Mouse (Mus musculus) intestine, postnatal 0 days (tissue): ENCODE results near the gene Reln. TPM values are rescaled to one million over a fixed set of nuclear protein-coding genes. Genes with fewer than 3 reads are reported as not detected.

ENCODE experiments used
- ATAC-seq: fragments of 200-750 bp; cut with Nextera tagmentation; 2 replicates; pipeline ENCODE4 v1.8.0; 2017; ENCODE audit warnings: mild to moderate bottlenecking, moderate TSS enrichment, moderate library complexity
- H3K27ac ChIP-seq: fragments of 300-500 bp; sonication (generic); 2 replicates; pipeline ENCODE4 v1.5.1; 2014; ENCODE audit warnings: mild to moderate bottlenecking, low read depth, low read length, moderate library complexity
- H3K27me3 ChIP-seq: fragments of 300-500 bp; sonication (generic); replicated peaks from 2 replicates; pipeline ENCODE4 v1.6.1; 2014; ENCODE audit warnings: low read length, mixed read lengths; ENCODE audit not compliant: control insufficient read depth, insufficient read depth
- H3K36me3 ChIP-seq: fragments of 300-500 bp; sonication (generic); 2 replicates; pipeline ENCODE4 v1.6.1; 2014; ENCODE audit warnings: mild to moderate bottlenecking, moderate library complexity; ENCODE audit not compliant: control insufficient read depth, insufficient read depth
- H3K4me1 ChIP-seq: fragments of 300-500 bp; sonication (generic); replicated peaks from 2 replicates; pipeline ENCODE4 v1.6.1; 2014; ENCODE audit warnings: antibody characterized with exemption, low read length, mixed read lengths; ENCODE audit not compliant: control insufficient read depth, insufficient read depth
- H3K4me2 ChIP-seq: fragments of 300-500 bp; sonication (generic); replicated peaks from 2 replicates; pipeline ENCODE4 v1.6.1; 2014; ENCODE audit warnings: low read depth, mild to moderate bottlenecking, moderate library complexity
- H3K4me3 ChIP-seq: fragments of 300-500 bp; sonication (generic); 2 replicates; pipeline ENCODE4 v1.5.1; 2014; ENCODE audit warnings: low read depth, low read length
- H3K9ac ChIP-seq: fragments of 300-500 bp; sonication (generic); 2 replicates; pipeline ENCODE4 v1.6.1; 2014; ENCODE audit warnings: mild to moderate bottlenecking, low read depth, low read length
- H3K9me3 ChIP-seq: fragments of 300-500 bp; sonication (generic); 2 replicates; pipeline ENCODE4 v1.6.1; 2016; ENCODE audit warnings: mixed run types; ENCODE audit not compliant: control insufficient read depth
- CTCF ChIP-seq: sonication (generic); IDR thresholded peaks from 2 replicates; pipeline ENCODE4 v1.5.1; 2016; ENCODE audit warnings: low read depth, mild to moderate bottlenecking, control low read depth, antibody characterized with exemption, moderate library complexity
- WGBS: fragments of 180-500 bp; shearing (Covaris S2); extraction: QIAGEN DNeasy Blood & Tissue Kit; methylation state at CpG from one replicate; pipeline ENCODE4 v1.1.7; 2014; 5-methylcytosine and 5-hydroxymethylcytosine counted together
- polyA plus RNA-seq: library from polyadenylated mRNA; unstranded; fragments of >200 nt; fragmentation: Nextera tagmentation; extraction: Ambion mirVana; gene quantifications from 2 replicates; pipeline ENCODE4 v1.2.1, GENCODE M21; 2015

The Reln gene
- polyA plus RNA-seq, 1 experiment from 2014 or later: 5.3 TPM

DNA sequence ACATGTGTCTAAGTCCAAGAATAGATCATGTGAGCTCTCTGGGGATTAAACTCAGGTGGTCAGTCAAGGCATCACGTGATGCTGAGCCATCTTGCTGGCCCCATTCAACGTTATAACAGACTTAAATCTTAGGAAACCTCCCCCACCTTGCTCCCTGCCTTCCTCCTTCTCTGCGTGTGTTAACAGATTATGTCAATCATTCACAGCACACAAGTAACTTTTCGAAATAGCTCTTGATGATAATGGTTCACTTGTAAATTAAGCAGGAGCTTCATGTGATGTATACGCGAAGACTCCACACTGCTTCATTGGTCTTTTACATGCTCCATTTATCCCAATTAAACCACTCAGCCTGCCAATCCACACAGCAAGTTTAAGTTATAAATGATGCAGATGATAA, 271.9 kb downstream of the Reln start:
- H3K4me2 ChIP-seq: no peak overlapping the region
- no peak for TF ChIP-seq CTCF
- H3K4me1 ChIP-seq: no peaks in the 10 kb centered on the region
- H3K27me3 ChIP-seq: no peaks in the 10 kb centered on the region
- no peaks in the 10 kb centered on the region for H3K9me3 ChIP-seq
- H3K9ac ChIP-seq: no peak overlapping the region
- H3K36me3 ChIP-seq: no peaks in the 10 kb centered on the region
- WGBS: 74% methylated on average over 6 of the region's 6 CpGs
- H3K4me3 ChIP-seq: no peak overlapping the region
- no peak for ATAC-seq
- no peak overlapping the region for H3K27ac ChIP-seq

DNA sequence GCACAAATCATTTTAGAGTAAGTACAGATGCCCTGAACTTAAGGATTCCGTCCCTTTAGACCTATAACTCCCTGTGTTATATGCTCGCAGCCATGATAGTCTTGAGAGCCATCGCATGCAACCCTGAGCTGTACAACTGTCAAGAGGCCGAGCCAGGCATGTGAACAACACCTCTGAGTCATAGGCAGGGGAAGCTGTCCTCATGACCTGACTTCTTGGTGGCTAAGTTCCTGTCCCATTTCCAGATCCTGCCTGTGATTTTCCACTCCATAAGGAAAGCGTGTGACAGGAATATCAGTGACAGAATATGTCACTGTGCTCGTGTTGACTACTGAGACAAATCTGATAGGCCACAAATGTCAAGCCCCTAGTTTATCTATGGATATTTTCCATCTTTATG, 285.3 kb downstream of the Reln start:
- Histone ChIP-seq H3K4me3 (no peak overlapping the region), H3K27me3 (no peaks in the 10 kb centered on the region), H3K36me3 (no peaks in the 10 kb centered on the region), H3K9ac (no peak overlapping the region), H3K4me1 (no peaks in the 10 kb centered on the region), H3K27ac (no peak overlapping the region), H3K9me3 (no peaks in the 10 kb centered on the region), H3K4me2 (no peak overlapping the region)
- WGBS: 78% methylated on average over 6 of the region's 6 CpGs
- no peak for TF ChIP-seq CTCF
- ATAC-seq: no peak

DNA sequence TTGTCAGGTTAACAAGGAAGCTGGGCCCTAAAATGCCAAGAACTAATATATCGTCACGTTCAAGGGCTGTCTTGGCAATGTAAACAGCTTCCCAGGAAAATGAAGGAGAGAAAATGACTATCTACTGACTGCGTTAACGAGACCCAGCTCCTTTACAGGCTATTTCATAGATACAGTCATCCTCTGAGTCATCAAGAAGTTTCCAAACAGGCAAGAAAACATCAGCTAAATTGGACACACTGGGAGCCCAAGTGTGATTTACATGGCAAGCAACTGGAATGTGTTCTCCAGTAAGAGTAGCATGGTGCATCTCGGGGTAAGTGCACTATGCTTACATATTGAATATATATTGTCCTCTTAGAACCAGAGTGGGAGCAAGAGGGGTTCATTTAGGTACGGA, 302.7 kb downstream of the Reln start:
- no peaks in the 10 kb centered on the region for H3K36me3 ChIP-seq
- no peak for TF ChIP-seq CTCF
- no peak overlapping the region for H3K27ac ChIP-seq
- ATAC-seq: no peak
- no peak overlapping the region for H3K4me2 ChIP-seq
- H3K9me3 ChIP-seq: no peaks in the 10 kb centered on the region
- H3K4me3 ChIP-seq: no peak overlapping the region
- H3K27me3 ChIP-seq: no peaks in the 10 kb centered on the region
- no peaks in the 10 kb centered on the region for H3K4me1 ChIP-seq
- no peak overlapping the region for H3K9ac ChIP-seq
- 73% methylated on average over 6 of the region's 6 CpGs for WGBS

DNA sequence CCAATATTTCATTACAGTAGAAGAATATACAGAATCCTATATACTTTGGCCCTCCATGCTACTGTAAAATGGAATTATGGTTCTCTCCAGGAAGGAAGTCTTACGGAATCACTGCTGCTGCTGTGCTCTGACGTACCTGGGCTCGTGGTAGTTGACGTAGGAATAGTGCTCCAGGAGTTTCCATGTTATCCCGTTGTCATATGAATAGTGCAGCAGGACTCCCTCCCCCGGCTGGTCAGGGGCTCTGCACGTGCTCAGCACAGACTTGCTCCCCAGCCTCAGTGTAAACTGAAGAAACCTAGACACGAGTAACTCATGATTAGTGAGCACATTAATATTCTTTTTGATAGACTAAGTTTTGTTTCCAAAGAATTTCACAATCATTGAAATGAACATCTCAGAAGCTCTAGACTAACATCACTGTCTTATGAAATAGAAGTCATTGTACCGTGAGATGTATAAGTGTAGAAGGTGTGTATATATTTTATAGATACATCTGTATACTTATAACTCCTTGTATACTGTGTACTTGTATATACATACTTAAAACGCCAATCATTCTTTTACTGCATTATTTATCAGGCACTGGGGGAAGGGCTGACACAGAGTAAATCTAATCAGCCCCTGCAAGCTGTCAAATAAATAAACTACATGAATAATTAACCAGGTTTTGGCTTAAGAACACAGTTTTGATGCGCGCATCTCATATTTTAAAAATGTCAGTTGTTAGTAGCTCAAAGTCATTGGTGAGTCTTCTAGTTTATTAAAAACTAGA, 304.9 kb downstream of the Reln start:
- Histone ChIP-seq H3K27ac (no peak overlapping the region), H3K9ac (no peak overlapping the region), H3K4me3 (no peak overlapping the region), H3K27me3 (no peaks in the 10 kb centered on the region), H3K4me2 (no peak overlapping the region), H3K9me3 (no peaks in the 10 kb centered on the region), H3K36me3 (no peaks in the 10 kb centered on the region), H3K4me1 (no peaks in the 10 kb centered on the region)
- 85% methylated on average over 12 of the region's 12 CpGs for WGBS
- TF ChIP-seq CTCF: no peak
- no peak for ATAC-seq

DNA sequence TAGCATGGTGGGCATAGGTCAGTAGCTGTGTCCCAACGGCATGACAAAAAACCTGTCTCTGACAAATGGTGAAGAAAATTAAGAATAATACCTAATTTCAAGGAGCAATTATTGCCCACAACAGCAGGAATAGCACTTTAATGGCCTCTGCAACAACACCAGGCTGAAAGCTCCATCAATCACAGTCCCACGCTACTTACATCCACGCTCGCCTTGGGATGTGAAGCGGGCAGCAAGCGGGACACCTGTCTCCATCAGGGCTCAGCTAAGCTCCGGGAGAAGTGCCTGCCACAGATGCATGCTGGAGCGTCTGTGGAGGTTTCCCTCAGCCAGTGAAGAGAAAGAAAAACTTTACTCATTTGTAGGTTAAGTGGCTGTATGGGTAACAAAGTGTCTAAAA, 309.3 kb downstream of the Reln start:
- no peaks in the 10 kb centered on the region for H3K36me3 ChIP-seq
- H3K4me1 ChIP-seq: no peaks in the 10 kb centered on the region
- no peak overlapping the region for H3K27ac ChIP-seq
- no peak for ATAC-seq
- no peak overlapping the region for H3K4me3 ChIP-seq
- WGBS: 76% methylated on average over 8 of the region's 8 CpGs
- H3K27me3 ChIP-seq: no peaks in the 10 kb centered on the region
- no peak overlapping the region for H3K4me2 ChIP-seq
- H3K9me3 ChIP-seq: no peaks in the 10 kb centered on the region
- TF ChIP-seq CTCF: no peak
- no peak overlapping the region for H3K9ac ChIP-seq

DNA sequence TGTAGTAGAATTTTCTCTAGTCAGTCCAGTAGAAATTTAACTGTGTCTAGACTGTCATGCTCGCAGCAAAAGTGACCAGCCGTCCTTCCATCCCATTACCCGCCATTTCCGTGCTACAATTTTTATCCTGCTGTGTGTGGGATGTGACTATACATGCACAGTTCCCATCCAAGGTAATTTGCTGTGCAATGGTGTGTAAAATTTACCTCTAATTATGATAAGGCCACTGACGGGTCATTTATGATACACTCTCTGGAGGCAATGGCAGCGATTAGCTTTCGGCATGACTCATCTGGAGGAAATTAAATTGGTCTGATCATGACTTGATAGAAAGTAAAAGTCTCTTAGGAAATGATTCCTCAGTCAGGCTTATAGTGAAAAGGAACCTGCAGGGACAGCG, 311.5 kb downstream of the Reln start:
- H3K4me3 ChIP-seq: no peak overlapping the region
- H3K36me3 ChIP-seq: no peaks in the 10 kb centered on the region
- H3K9me3 ChIP-seq: no peaks in the 10 kb centered on the region
- 93% methylated on average over 8 of the region's 8 CpGs for whole genome bisulfite sequencing
- H3K27ac ChIP-seq: no peak overlapping the region
- H3K4me1 ChIP-seq: no peaks in the 10 kb centered on the region
- no peak overlapping the region for H3K9ac ChIP-seq
- H3K4me2 ChIP-seq: no peak overlapping the region
- ATAC-seq: no peak
- TF ChIP-seq CTCF: no peak
- no peaks in the 10 kb centered on the region for H3K27me3 ChIP-seq
